Mouse (Mus musculus) heart, embryonic 12.5 days (tissue): Measurements from ENCODE around the gene Dip2a. TPM values are rescaled to one million over a fixed set of nuclear protein-coding genes. Genes with fewer than 3 reads are reported as not detected.

ENCODE experiments used
- polyA plus RNA-seq: library from polyadenylated mRNA; unstranded; fragments of >200 nt; fragmentation: Nextera tagmentation; extraction: Ambion mirVana; gene quantifications from 2 replicates; pipeline ENCODE4 v1.2.1, GENCODE M21; 2016

Dip2a gene
- polyA plus RNA-seq, 1 experiment from 2014 or later = 12.3 TPM

Other genes with a start within 250 kb of the Dip2a start
- not detected in 2 replicates for gene Slc5a4b, start 234.3 kb downstream of the Dip2a start, polyA plus RNA-seq
- gene Slc5a4a, start 197.8 kb downstream of the Dip2a start, polyA plus RNA-seq = not detected in 2 replicates
- gene Prmt2, start 107.4 kb downstream of the Dip2a start, polyA plus RNA-seq = 53.4 and 56.0 TPM in 2 replicates
- gene S100b, start 91.4 kb downstream of the Dip2a start, polyA plus RNA-seq = 0.24 and 0.26 TPM in 2 replicates
- not detected in 2 replicates for gene AC141477.1, start 95.2 kb upstream of the Dip2a start, polyA plus RNA-seq
- 13.3 and 13.7 TPM in 2 replicates for gene Pcnt, start 97.5 kb upstream of the Dip2a start, polyA plus RNA-seq
- not detected in 2 replicates for gene 2610028H24Rik, start 103.8 kb upstream of the Dip2a start, polyA plus RNA-seq
- 48.6 and 50.3 TPM in 2 replicates for gene Mcm3ap, start 123.6 kb upstream of the Dip2a start, polyA plus RNA-seq
- 6.9 and 7.0 TPM in 2 replicates for gene Ybey, start 123.8 kb upstream of the Dip2a start, polyA plus RNA-seq
- gene Lss, start 186.3 kb upstream of the Dip2a start, polyA plus RNA-seq = 12.6 and 13.3 TPM in 2 replicates
- not detected in 2 replicates for gene Spatc1l, start 217.0 kb upstream of the Dip2a start, polyA plus RNA-seq
- gene Ftcd, start 230.4 kb upstream of the Dip2a start, polyA plus RNA-seq = 3.2 and 3.5 TPM in 2 replicates